Mouse (Mus musculus): Measurements from ENCODE around the gene Ager.

DNA sequence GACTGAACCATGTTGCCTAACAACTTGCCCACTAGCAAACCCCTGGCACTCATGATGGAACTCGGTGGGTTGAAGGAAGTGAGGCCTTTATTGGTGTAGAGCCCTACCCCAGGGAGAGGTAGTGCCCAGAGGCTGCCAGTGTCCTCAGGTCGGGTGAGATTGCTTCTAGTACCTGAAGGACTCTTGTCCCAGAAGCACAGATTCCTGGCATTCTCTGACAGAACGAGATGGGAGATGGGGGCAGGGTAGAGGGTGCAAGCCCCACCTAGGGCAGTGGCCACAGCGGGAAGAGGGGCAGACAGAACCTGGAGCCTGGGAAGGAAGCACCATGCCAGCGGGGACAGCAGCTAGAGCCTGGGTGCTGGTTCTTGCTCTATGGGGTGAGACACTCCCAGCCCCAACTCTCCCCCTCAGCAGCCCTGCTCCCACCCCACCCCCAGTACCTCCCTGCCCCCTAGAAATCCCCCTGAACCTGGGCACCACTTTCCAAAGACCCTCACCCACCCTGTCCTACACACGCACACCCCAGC is at the start of gene Ager:
- no peak for TF ChIP-seq CTCF (IDR thresholded peaks at IDR 0.05; ENCODE audit: extremely low read depth, insufficient read depth, insufficient read length, insufficient replicate concordance)
- TF ChIP-seq POLR2A (IDR thresholded peaks at IDR 0.05; ENCODE audit: low read depth, low read length) = no peak
